Mouse (Mus musculus): ENCODE measurements at regions not wholly inside any gene's neighbourhood (a gene's known extent, or its start where the extent isn't known, plus 50 kb on each side); places are given as distances from the start of the nearest gene placed in this dataset.
"Not testable (repeated sequence)": the region's sequence is repeated elsewhere in the genome, so short reads cannot be mapped to it uniquely, and the experiment has no call there.

DNA sequence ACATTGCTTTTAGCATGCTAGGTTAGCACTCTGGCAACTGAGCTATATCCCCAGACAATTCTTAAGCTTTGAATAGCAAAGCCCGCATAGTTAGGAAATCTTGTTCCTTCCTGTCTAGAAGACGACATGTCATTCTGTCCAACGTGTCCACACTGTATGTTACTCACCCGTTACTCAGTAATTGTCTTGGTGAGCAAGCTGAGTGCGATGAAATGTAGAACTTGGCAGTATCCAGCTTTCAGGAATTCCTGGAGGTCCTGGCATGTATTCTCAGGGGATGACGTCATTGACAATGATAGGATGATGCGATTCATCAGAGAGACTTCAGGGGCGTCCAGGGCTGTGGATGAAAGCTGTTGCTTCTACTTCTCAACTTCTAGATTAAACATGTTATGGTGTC is 160.8 kb upstream of the Tab2 start:
- Histone ChIP-seq H3K9ac (ENCODE audit: low read length) (no peak overlapping the region), H3K9me3 (ENCODE audit: control insufficient read depth, low read length) (no peaks in the 10 kb centered on the region), H3K27ac (ENCODE audit: low read depth, low read length) (no peak overlapping the region), H3K27me3 (ENCODE audit: control insufficient read depth, insufficient read depth, low read length) (no peaks in the 10 kb centered on the region), H3K4me3 (ENCODE audit: low read depth, low read length) (no peak overlapping the region), H3K4me2 (ENCODE audit: low read depth, low read length, severe bottlenecking) (no peak overlapping the region), H3K4me1 (replicated peaks; ENCODE audit: control insufficient read depth, insufficient read depth, low read length) (no peaks in the 10 kb centered on the region), H3K36me3 (ENCODE audit: control insufficient read depth, insufficient read depth, low read length) (no peaks in the 10 kb centered on the region)
- ATAC-seq (replicated peaks; ENCODE audit: low FRiP score), result no peak
- WGBS, result 89% methylated on average over 8 of the region's 8 CpGs
- no peak for DNase-seq (ENCODE audit: low spot score)

DNA sequence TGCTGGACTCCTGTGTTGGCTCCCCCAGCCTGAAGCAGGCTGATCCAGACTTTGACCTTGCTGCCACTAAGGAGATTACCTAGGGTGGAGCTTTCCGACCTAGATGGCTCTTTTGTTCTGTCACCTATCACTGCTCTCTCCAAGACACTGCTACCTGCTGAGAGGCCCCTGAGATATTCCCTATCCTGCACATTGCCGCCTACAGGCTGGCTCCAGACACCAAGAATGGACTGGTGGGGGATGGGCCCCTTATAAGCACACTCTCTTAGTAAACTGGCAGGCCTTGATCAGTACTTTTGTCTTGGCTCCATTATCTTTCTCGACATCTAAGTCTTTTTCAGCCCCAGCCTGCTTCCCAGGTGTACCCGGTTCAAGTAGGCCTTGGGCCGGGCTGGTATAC is 158.9 kb upstream of the Tab2 start:
- ATAC-seq (replicated peaks; ENCODE audit: low FRiP score), result not testable (repeated sequence)

GRCm38 (mm10) chr10:8114530-8114929 is 158.5 kb upstream of the Tab2 start:
- no peak for ATAC-seq (replicated peaks; ENCODE audit: low FRiP score)
- Histone ChIP-seq H3K36me3 (ENCODE audit: control insufficient read depth, insufficient read depth, low read length) (no peaks in the 10 kb centered on the region), H3K4me2 (ENCODE audit: low read depth, low read length, severe bottlenecking) (no peak overlapping the region), H3K27me3 (ENCODE audit: control insufficient read depth, insufficient read depth, low read length) (no peaks in the 10 kb centered on the region), H3K27ac (ENCODE audit: low read depth, low read length) (no peak overlapping the region), H3K4me3 (ENCODE audit: low read depth, low read length) (no peak overlapping the region), H3K9me3 (ENCODE audit: control insufficient read depth, low read length) (no peaks in the 10 kb centered on the region), H3K4me1 (replicated peaks; ENCODE audit: control insufficient read depth, insufficient read depth, low read length) (no peaks in the 10 kb centered on the region), H3K9ac (ENCODE audit: low read length) (no peak overlapping the region)
- 53% methylated on average over 3 of the region's 3 CpGs for WGBS
- no peak for DNase-seq (ENCODE audit: low spot score)

More for the DNA sequence above, 158.9 kb upstream of the Tab2 start:
- not testable (repeated sequence) for H3K9me3 ChIP-seq (ENCODE audit: control insufficient read depth, low read length); H3K4me3 ChIP-seq (ENCODE audit: low read depth, low read length); H3K27me3 ChIP-seq (ENCODE audit: control insufficient read depth, insufficient read depth, low read length); H3K27ac ChIP-seq (ENCODE audit: low read depth, low read length); H3K4me1 ChIP-seq (replicated peaks; ENCODE audit: control insufficient read depth, insufficient read depth, low read length); H3K36me3 ChIP-seq (ENCODE audit: control insufficient read depth, insufficient read depth, low read length); H3K9ac ChIP-seq (ENCODE audit: low read length); DNase-seq (ENCODE audit: low spot score); H3K4me2 ChIP-seq (ENCODE audit: low read depth, low read length, severe bottlenecking)
- WGBS, result 42% methylated on average over 5 of the region's 5 CpGs

- Histone ChIP-seq H3K36me3 (ENCODE audit: control insufficient read depth, insufficient read depth, low read length) (no peaks in the 10 kb centered on the region), H3K4me3 (ENCODE audit: low read depth, low read length) (no peak overlapping the region), H3K4me2 (ENCODE audit: low read depth, low read length, severe bottlenecking) (no peak overlapping the region), H3K9me3 (ENCODE audit: control insufficient read depth, low read length) (no peaks in the 10 kb centered on the region; the same call in 1 of the 2 replicates), H3K27me3 (ENCODE audit: control insufficient read depth, insufficient read depth, low read length) (no peaks in the 10 kb centered on the region), H3K9ac (ENCODE audit: low read length) (no peak overlapping the region), H3K27ac (ENCODE audit: low read depth, low read length) (no peak overlapping the region), H3K4me1 (replicated peaks; ENCODE audit: control insufficient read depth, insufficient read depth, low read length) (0 out of 2 replicates have a peak, but pooled peaks cover 2% of the 10 kb centered on the region)
- 88% methylated on average over 6 of the region's 6 CpGs for WGBS
- ATAC-seq (replicated peaks; ENCODE audit: low FRiP score), result no peak
- no peak for DNase-seq (ENCODE audit: low spot score)
Measured at GRCm38 (mm10) chr10:8100489-8100888, 144.5 kb upstream of the Tab2 start.

- no peak overlapping the region for H3K9ac ChIP-seq (ENCODE audit: low read length)
- WGBS, result 7% methylated on average over 2 of the region's 2 CpGs
- no peak overlapping the region for H3K4me3 ChIP-seq (ENCODE audit: low read depth, low read length)
- no peaks in the 10 kb centered on the region; the same call in 1 of the 2 replicates for H3K9me3 ChIP-seq (ENCODE audit: control insufficient read depth, low read length)
- DNase-seq (ENCODE audit: low spot score) (no peak), ATAC-seq (replicated peaks; ENCODE audit: low FRiP score) (no peak)
- no peaks in the 10 kb centered on the region for H3K27me3 ChIP-seq (ENCODE audit: control insufficient read depth, insufficient read depth, low read length)
- no peak overlapping the region for H3K27ac ChIP-seq (ENCODE audit: low read depth, low read length)
- no peaks in the 10 kb centered on the region for H3K36me3 ChIP-seq (ENCODE audit: control insufficient read depth, insufficient read depth, low read length)
- no peak overlapping the region for H3K4me2 ChIP-seq (ENCODE audit: low read depth, low read length, severe bottlenecking)
- H3K4me1 ChIP-seq (replicated peaks; ENCODE audit: control insufficient read depth, insufficient read depth, low read length), result 0 out of 2 replicates have a peak, but pooled peaks cover 2% of the 10 kb centered on the region
Measured at GRCm38 (mm10) chr10:8095924-8096323, 139.9 kb upstream of the Tab2 start.

- whole genome bisulfite sequencing, result 88% methylated on average over 3 of the region's 3 CpGs
Measured at GRCm38 (mm10) chr10:8095206-8095605, 139.2 kb upstream of the Tab2 start.

DNA sequence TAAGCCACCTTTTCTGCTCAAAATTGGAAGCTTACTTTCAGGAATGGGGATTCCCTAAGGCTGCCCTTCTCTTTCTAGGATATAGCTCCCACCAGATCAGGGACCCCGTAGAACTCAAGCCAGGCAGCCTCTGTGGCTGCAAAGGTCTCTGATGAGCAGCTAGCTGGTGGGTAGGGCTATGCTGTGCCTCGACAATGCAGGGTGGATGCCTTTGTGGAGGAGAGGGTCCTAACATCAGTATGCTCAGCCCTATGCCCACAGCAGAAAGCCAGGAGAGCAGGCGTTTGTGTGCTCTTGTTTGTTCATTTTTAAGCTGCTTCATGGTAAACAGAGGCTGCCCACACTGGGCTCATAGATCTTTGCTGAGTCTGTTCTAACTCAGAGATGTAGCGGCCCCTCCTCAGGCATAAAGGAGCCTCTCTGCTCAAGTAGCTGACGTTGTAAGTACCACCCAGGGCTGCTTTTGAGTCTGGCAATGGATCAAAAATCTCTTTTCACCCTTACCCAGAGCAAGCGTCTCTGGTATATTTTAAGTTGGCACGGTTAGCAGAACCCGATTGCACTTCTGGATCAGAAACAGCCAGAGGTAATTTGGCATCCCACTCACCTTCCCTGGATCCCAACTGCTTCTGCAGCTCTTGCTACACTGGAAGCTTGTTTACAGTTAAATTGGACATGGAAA is 136.0 kb upstream of the Tab2 start:
- no peak for ATAC-seq (replicated peaks; ENCODE audit: low FRiP score)
- Histone ChIP-seq H3K4me3 (ENCODE audit: low read depth, low read length) (no peak overlapping the region), H3K27me3 (ENCODE audit: control insufficient read depth, insufficient read depth, low read length) (no peaks in the 10 kb centered on the region), H3K36me3 (ENCODE audit: control insufficient read depth, insufficient read depth, low read length) (no peaks in the 10 kb centered on the region), H3K4me1 (replicated peaks; ENCODE audit: control insufficient read depth, insufficient read depth, low read length) (peaks cover 2% of the 10 kb centered on the region; the same call in 1 of the 2 replicates), H3K9me3 (ENCODE audit: control insufficient read depth, low read length) (no peaks in the 10 kb centered on the region), H3K4me2 (ENCODE audit: low read depth, low read length, severe bottlenecking) (no peak overlapping the region), H3K9ac (ENCODE audit: low read length) (no peak overlapping the region), H3K27ac (ENCODE audit: low read depth, low read length) (no peak overlapping the region)
- WGBS, result 56% methylated on average over 8 of the region's 8 CpGs
- no peak for DNase-seq (ENCODE audit: low spot score)

More at GRCm38 (mm10) chr10:8095206-8095605, 139.2 kb upstream of the Tab2 start:
- no peaks in the 10 kb centered on the region for H3K27me3 ChIP-seq (ENCODE audit: control insufficient read depth, insufficient read depth, low read length)
- no peak overlapping the region for H3K27ac ChIP-seq (ENCODE audit: low read depth, low read length)
- H3K4me2 ChIP-seq (ENCODE audit: low read depth, low read length, severe bottlenecking), result no peak overlapping the region
- ATAC-seq (replicated peaks; ENCODE audit: low FRiP score) (no peak), DNase-seq (ENCODE audit: low spot score) (no peak)
- 0 out of 2 replicates have a peak, but pooled peaks cover 2% of the 10 kb centered on the region for H3K4me1 ChIP-seq (replicated peaks; ENCODE audit: control insufficient read depth, insufficient read depth, low read length)
- H3K4me3 ChIP-seq (ENCODE audit: low read depth, low read length), result no peak overlapping the region
- no peak overlapping the region for H3K9ac ChIP-seq (ENCODE audit: low read length)
- no peaks in the 10 kb centered on the region; the same call in 1 of the 2 replicates for H3K9me3 ChIP-seq (ENCODE audit: control insufficient read depth, low read length)
- H3K36me3 ChIP-seq (ENCODE audit: control insufficient read depth, insufficient read depth, low read length), result no peaks in the 10 kb centered on the region

GRCm38 (mm10) chr10:8089296-8089695 is 133.3 kb upstream of the Tab2 start:
- WGBS, result 9% methylated on average over 9 of the region's 9 CpGs
- no peak overlapping the region for H3K27ac ChIP-seq (ENCODE audit: low read depth, low read length)

GRCm38 (mm10) chr10:8088737-8089136 is 132.7 kb upstream of the Tab2 start:
- no peak overlapping the region for H3K4me3 ChIP-seq (ENCODE audit: low read depth, low read length)
- no peak overlapping the region for H3K9ac ChIP-seq (ENCODE audit: low read length)
- no peaks in the 10 kb centered on the region for H3K9me3 ChIP-seq (ENCODE audit: control insufficient read depth, low read length)
- no peaks in the 10 kb centered on the region for H3K27me3 ChIP-seq (ENCODE audit: control insufficient read depth, insufficient read depth, low read length)
- WGBS, result 78% methylated on average over 3 of the region's 3 CpGs
- no peak for DNase-seq (ENCODE audit: low spot score)
- H3K27ac ChIP-seq (ENCODE audit: low read depth, low read length), result no peak overlapping the region
- ATAC-seq (replicated peaks; ENCODE audit: low FRiP score), result no peak
- no peak overlapping the region for H3K4me2 ChIP-seq (ENCODE audit: low read depth, low read length, severe bottlenecking)
- H3K36me3 ChIP-seq (ENCODE audit: control insufficient read depth, insufficient read depth, low read length), result no peaks in the 10 kb centered on the region
- H3K4me1 ChIP-seq (replicated peaks; ENCODE audit: control insufficient read depth, insufficient read depth, low read length), result no peaks in the 10 kb centered on the region; the same call in 1 of the 2 replicates

More at GRCm38 (mm10) chr10:8089296-8089695, 133.3 kb upstream of the Tab2 start:
- H3K4me2 ChIP-seq (ENCODE audit: low read depth, low read length, severe bottlenecking), result no peak overlapping the region
- no peaks in the 10 kb centered on the region for H3K36me3 ChIP-seq (ENCODE audit: control insufficient read depth, insufficient read depth, low read length)
- H3K27me3 ChIP-seq (ENCODE audit: control insufficient read depth, insufficient read depth, low read length), result no peaks in the 10 kb centered on the region
- no peak overlapping the region for H3K9ac ChIP-seq (ENCODE audit: low read length)
- ATAC-seq (replicated peaks; ENCODE audit: low FRiP score) (peak; percentile 51; the same call in 1 of the 2 replicates), DNase-seq (ENCODE audit: low spot score) (peak; percentile 58)
- no peaks in the 10 kb centered on the region for H3K9me3 ChIP-seq (ENCODE audit: control insufficient read depth, low read length)
- no peak overlapping the region for H3K4me3 ChIP-seq (ENCODE audit: low read depth, low read length)
- H3K4me1 ChIP-seq (replicated peaks; ENCODE audit: control insufficient read depth, insufficient read depth, low read length), result no peaks in the 10 kb centered on the region; the same call in 1 of the 2 replicates

All from forebrain, embryonic 11.5 days (tissue).